Mouse (Mus musculus) megakaryocyte, embryonic 14.5 days (primary cell): ENCODE results near the gene Cnot6l. TPM values are rescaled to one million over a fixed set of nuclear protein-coding genes. Genes with fewer than 3 reads are reported as not detected.

Experiments
- H3K27me3 ChIP-seq: replicated peaks from 2 replicates; pipeline ENCODE3; 2012; ENCODE audit warnings: inconsistent platforms
- H3K36me3 ChIP-seq: replicated peaks from 2 replicates; pipeline ENCODE3; 2012; ENCODE audit warnings: low read length, inconsistent platforms, mixed read lengths
- H3K4me1 ChIP-seq: 2 replicates; pipeline ENCODE4 v1.6.1; 2012; ENCODE audit warnings: inconsistent platforms
- H3K4me3 ChIP-seq: replicated peaks from 2 replicates; pipeline ENCODE3; 2012; ENCODE audit warnings: moderate library complexity, mild to moderate bottlenecking, inconsistent platforms
- H3K9me3 ChIP-seq: 2 replicates; pipeline ENCODE4 v1.6.1; 2012; ENCODE audit warnings: inconsistent platforms
- FLI1 ChIP-seq: IDR thresholded peaks from 2 replicates; pipeline ENCODE4 v1.6.1; 2012; ENCODE audit warnings: low read length, inconsistent platforms, mixed read lengths
- GATA1 ChIP-seq: IDR thresholded peaks from 3 replicates; pipeline ENCODE4 v1.6.1; 2012; ENCODE audit warnings: mixed read lengths, low read length, inconsistent platforms, borderline replicate concordance
- polyA plus RNA-seq: library from polyadenylated mRNA; stranded (reverse); fragments of >175 nt; gene quantifications from 2 replicates; pipeline ENCODE4 v1.2.3, GENCODE M21; 2012; ENCODE audit warnings: low replicate concordance; ENCODE audit not compliant: insufficient read depth

Gene Cnot6l
- polyA plus RNA-seq, 1 experiment: 1.6 TPM

DNA sequence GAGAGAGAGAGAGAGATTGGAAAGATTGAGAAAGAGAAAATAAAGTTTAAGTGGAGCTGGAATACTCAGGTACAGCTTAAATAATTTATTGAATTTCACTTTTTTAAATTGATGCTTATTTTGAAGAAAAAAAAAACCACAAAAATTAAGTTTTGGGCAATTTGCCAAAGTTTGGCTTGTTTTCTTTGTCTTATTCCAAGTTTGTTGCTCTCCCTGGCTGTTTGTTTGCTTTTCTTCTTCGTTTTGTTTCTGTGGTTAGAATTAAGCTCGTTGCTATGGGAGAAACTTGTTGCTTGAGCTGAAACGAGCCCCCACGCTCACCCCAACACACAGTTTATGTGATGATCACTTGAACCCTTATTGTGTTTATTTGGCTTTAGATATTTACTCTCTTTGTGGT lies 27.3 kb upstream of the Cnot6l start:
- Histone ChIP-seq H3K4me1 (no peaks in the 10 kb centered on the region), H3K9me3 (no peaks in the 10 kb centered on the region), H3K36me3 (no peaks in the 10 kb centered on the region), H3K4me3 (no peak overlapping the region), H3K27me3 (peaks cover 6% of the 10 kb centered on the region)
- TF ChIP-seq FLI1 (no peak), GATA1 (no peak)

DNA sequence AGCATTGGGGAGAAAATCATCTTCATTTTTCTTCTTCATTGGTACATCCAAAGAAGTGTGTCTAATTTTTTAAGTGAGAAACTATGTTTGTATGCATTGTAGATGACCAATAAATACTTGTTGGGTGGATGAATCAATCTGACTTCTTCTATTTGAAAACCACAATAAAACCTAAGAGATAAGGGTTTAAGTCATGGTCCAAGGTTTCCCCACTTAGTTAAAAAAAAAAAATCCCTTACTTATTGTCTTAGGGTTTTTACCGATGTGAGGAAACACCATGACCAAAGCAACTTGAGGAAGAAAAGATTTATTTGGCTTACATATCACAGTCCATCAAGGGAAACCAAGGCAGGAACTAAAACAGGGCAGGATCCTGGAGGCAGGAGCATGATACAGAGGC lies 25.8 kb upstream of the Cnot6l start:
- Histone ChIP-seq H3K36me3 (no peaks in the 10 kb centered on the region), H3K4me1 (no peaks in the 10 kb centered on the region), H3K9me3 (no peaks in the 10 kb centered on the region), H3K4me3 (no peak overlapping the region), H3K27me3 (peaks cover 6% of the 10 kb centered on the region)
- TF ChIP-seq GATA1: no peak
- TF ChIP-seq FLI1: no peak

DNA sequence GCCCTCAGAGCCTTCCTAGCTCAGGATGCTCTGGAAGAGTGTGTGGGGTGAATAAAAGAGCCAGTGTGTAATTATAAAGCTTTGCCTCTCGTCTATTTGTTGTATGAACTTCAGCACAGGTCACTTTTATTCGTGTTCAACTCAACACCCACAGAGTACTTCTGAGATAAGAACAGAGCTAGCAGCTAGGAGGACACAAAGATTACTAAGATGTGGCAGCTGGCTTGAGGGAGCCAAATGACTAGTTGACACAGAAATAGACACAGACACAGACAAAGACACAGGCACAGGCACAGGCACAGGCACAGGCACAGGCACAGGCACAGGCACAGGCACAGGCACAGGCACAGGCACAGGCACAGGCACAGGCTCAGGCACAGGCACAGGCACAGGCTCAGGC lies 20.0 kb upstream of the Cnot6l start:
- Histone ChIP-seq H3K27me3 (peaks cover 4% of the 10 kb centered on the region), H3K4me3 (no peak overlapping the region), H3K36me3 (no peaks in the 10 kb centered on the region), H3K4me1 (no peaks in the 10 kb centered on the region; the same call in 1 of the 2 replicates), H3K9me3 (no peaks in the 10 kb centered on the region)
- TF ChIP-seq GATA1: no peak
- no peak for TF ChIP-seq FLI1

DNA sequence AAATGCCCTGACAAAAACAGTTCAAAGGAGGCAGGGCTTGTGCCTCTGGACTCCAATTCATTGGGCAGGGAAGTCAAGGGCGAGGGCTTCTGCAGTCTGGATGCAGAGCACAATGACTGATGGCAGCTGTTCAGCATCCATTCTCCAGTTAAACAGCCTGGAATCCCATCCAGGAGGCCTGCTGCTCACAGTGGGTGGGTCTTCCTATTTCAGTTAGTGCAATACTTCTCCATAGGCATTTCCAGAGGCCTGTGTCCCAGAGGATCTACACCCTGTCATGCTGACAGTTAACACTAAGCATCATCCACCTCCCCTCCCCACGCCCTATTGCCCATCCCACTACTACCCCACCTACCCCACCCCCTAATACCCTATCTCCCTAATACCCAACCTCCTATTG lies 19.2 kb upstream of the Cnot6l start:
- Histone ChIP-seq H3K9me3 (no peaks in the 10 kb centered on the region), H3K4me3 (no peak overlapping the region), H3K4me1 (no peaks in the 10 kb centered on the region; the same call in 1 of the 2 replicates), H3K36me3 (no peaks in the 10 kb centered on the region), H3K27me3 (peaks cover 3% of the 10 kb centered on the region)
- TF ChIP-seq FLI1 (no peak), GATA1 (no peak)

DNA sequence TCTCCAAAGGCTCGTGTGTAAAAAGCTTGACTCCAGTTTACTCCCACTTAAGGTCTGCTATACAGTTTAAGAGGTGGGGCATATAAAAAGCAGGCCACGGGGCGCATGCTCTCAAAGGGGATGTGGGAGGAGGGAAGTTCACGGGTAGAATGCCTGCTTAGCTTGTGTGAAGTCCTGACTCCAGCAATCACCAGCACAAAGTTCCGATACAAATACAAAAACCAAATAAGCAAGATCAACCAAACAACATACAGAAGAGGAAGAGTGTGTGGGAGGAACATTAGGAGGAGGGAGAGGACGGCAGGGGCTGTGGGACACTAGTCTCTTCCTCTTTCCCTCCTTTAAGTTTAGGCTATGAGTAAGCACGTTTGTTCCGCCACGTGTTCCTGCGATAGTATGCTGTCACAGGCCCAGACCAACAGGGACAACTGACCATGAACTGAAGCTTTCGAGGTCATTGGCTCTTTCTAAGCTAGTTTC lies 12.9 kb upstream of the Cnot6l start:
- Histone ChIP-seq H3K27me3 (no peaks in the 10 kb centered on the region), H3K4me1 (peaks cover 8% of the 10 kb centered on the region), H3K4me3 (peak overlapping the region; percentile 48), H3K9me3 (no peaks in the 10 kb centered on the region), H3K36me3 (no peaks in the 10 kb centered on the region)
- TF ChIP-seq FLI1: no peak

DNA sequence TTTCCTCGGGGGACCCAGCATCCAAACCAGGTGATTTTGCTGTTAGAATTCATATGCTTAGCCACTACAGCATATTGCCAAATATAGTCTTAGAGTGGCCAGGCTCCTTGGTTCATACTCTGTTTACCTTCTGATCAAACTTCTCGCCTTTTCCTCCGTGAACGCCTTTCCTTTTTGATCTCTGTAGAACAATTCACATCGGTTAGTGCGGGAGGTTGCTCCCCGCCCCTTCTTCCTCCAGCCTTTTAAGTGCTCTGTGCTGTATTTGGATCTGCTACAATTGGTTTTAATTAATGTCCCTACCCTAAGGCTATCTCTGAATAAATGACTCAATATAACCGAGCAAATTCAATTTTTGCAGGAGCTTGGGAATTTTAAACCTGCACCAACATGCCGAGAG lies 12.2 kb upstream of the Cnot6l start:
- no peak overlapping the region for H3K4me3 ChIP-seq
- H3K36me3 ChIP-seq: no peaks in the 10 kb centered on the region
- peaks cover 8% of the 10 kb centered on the region for H3K4me1 ChIP-seq
- H3K9me3 ChIP-seq: no peaks in the 10 kb centered on the region
- TF ChIP-seq GATA1 (no peak), FLI1 (no peak)
- H3K27me3 ChIP-seq: no peaks in the 10 kb centered on the region

DNA sequence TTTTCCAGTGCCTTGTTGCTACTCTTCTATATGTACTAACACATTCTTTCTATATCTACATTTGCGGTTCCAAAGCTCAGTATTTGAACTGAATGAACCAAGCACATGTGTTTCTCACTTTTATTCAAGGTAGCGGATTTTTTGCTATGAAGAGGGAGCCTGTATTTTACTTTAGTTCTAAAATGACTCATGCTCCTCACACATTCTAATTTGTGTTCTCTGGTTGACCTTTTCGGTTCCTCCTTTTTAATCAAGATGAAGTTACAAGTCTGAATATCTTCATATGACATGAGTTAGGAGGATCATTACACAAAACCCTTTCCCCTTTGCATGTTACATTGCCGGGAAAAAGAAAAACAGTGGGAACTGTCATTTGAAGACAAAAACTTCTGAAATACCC lies 7.8 kb upstream of the Cnot6l start:
- no peak overlapping the region for H3K4me3 ChIP-seq
- peaks cover 7% of the 10 kb centered on the region for H3K4me1 ChIP-seq
- peaks cover 2% of the 10 kb centered on the region for H3K9me3 ChIP-seq
- H3K36me3 ChIP-seq: peaks cover 1% of the 10 kb centered on the region
- TF ChIP-seq FLI1: no peak
- no peak for TF ChIP-seq GATA1
- H3K27me3 ChIP-seq: no peaks in the 10 kb centered on the region

DNA sequence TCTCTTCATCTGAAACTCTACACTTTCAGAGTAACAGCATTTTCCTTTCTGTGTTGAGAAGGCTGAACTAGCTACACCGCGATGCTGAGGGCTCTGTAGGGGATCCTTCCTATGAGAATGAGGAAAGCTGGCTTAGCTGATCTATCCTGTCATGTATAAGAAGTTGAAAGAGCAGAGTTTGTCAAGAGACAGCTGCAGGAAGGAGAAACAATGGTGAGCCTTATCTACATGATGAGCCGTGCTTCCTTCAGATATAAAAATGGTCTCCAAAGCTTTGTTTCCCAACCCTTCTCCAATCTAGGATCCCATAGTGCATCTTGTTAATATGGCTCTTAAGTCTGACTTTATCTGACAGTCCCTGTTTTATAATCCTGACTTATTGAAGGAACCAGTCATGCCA lies 6.5 kb upstream of the Cnot6l start:
- Histone ChIP-seq H3K4me3 (no peak overlapping the region), H3K27me3 (no peaks in the 10 kb centered on the region), H3K36me3 (peaks cover 6% of the 10 kb centered on the region), H3K4me1 (peaks cover 5% of the 10 kb centered on the region; the same call in 1 of the 2 replicates), H3K9me3 (peaks cover 7% of the 10 kb centered on the region)
- TF ChIP-seq GATA1 (no peak), FLI1 (no peak)

DNA sequence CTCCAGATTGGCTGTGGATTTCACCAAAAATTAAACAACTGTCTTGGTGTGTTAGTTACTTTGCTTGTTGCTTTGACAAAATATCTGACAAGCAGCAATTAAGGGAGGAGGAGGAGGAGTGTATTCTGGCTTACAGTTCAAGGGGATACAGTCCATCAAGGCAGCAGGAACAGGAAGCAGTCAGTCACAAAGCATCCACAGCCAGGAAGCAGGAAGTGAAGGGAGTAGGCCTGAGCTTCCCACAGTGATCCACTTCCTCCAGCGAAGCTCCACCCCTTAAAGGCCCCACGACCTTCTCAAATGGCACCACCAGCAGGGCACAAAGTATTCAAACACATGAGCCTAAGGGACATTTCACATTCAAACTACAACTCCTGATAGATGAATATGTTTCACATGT lies 2.8 kb upstream of the Cnot6l start:
- Histone ChIP-seq H3K9me3 (peaks cover 7% of the 10 kb centered on the region), H3K4me3 (peak overlapping the region; percentile 44), H3K4me1 (peaks cover 15% of the 10 kb centered on the region), H3K36me3 (peaks cover 6% of the 10 kb centered on the region), H3K27me3 (no peaks in the 10 kb centered on the region)
- TF ChIP-seq GATA1 (no peak), FLI1 (no peak)

DNA sequence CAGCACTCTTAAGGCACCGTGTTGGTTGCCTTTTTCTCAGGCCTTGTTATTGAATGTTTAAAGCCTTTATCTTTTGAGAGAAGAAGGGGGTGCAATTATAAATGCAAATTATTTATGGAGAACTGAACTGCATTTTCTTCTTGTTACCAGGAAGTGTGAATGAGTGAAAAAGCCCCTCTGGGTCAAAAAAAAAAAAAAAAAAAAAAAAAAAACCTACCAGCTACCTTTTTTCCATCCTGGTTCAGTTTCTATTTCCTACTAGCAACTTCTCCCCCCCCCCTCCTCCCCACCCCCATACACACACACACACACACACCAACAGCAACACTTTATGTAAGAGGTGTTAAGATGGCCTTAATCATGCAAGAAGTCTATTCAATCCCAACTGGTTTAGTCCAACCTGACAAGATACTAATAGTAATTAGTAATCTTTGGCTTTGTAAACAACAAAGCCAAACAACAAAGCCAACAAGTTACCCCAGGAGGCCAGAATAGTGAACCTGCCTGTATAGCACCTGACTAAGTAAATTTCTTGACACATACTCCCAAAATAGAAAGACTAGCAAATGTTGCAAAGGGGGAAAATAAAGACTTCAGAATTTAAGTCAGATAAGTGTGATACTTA lies 463 bp downstream of the Cnot6l start:
- Histone ChIP-seq H3K27me3 (no peaks in the 10 kb centered on the region), H3K36me3 (peaks cover 6% of the 10 kb centered on the region), H3K4me3 (peak overlapping the region; percentile 99), H3K9me3 (peaks cover 7% of the 10 kb centered on the region), H3K4me1 (peaks cover 16% of the 10 kb centered on the region)
- TF ChIP-seq GATA1 (no peak), FLI1 (no peak)
